Mouse (Mus musculus) heart, embryonic 12.5 days (tissue): ENCODE data around the gene AL732309.1. TPM values are rescaled to one million over a fixed set of nuclear protein-coding genes. Genes with fewer than 3 reads are reported as not detected.

ENCODE experiments used
- ATAC-seq: fragments of 200-750 bp; cut with Nextera tagmentation; 2 replicates; pipeline ENCODE4 v1.8.0; 2017; ENCODE audit warnings: moderate TSS enrichment, moderate library complexity; ENCODE audit not compliant: insufficient number of reproducible peaks, low FRiP score
- H3K27ac ChIP-seq: fragments of 300-500 bp; sonication (generic); 2 replicates; pipeline ENCODE4 v1.5.1; 2016; ENCODE audit warnings: mild to moderate bottlenecking, moderate library complexity; ENCODE audit not compliant: poor library complexity, severe bottlenecking
- H3K27me3 ChIP-seq: fragments of 300-500 bp; sonication (generic); replicated peaks from 2 replicates; pipeline ENCODE4 v1.6.1; 2016; ENCODE audit warnings: mild to moderate bottlenecking, moderate library complexity
- H3K36me3 ChIP-seq: fragments of 300-500 bp; sonication (generic); 2 replicates; pipeline ENCODE4 v1.6.1; 2016; ENCODE audit warnings: mild to moderate bottlenecking, moderate library complexity
- H3K4me1 ChIP-seq: fragments of 300-500 bp; sonication (generic); replicated peaks from 2 replicates; pipeline ENCODE4 v1.6.1; 2016; ENCODE audit warnings: mild to moderate bottlenecking
- H3K4me2 ChIP-seq: fragments of 300-500 bp; sonication (generic); 2 replicates; pipeline ENCODE4 v1.6.1; 2016; ENCODE audit warnings: mild to moderate bottlenecking, moderate library complexity
- H3K4me3 ChIP-seq: fragments of 300-500 bp; sonication (generic); 2 replicates; pipeline ENCODE4 v1.5.1; 2016; ENCODE audit warnings: mild to moderate bottlenecking
- H3K9ac ChIP-seq: fragments of 300-500 bp; sonication (generic); 2 replicates; pipeline ENCODE4 v1.6.1; 2016; ENCODE audit warnings: mild to moderate bottlenecking, moderate library complexity
- H3K9me3 ChIP-seq: fragments of 300-500 bp; sonication (generic); replicated peaks from 2 replicates; pipeline ENCODE4 v1.6.1; 2016; ENCODE audit warnings: mild to moderate bottlenecking, moderate library complexity
- WGBS: fragments of 180-500 bp; shearing (Covaris S2); methylation state at CpG from one replicate; pipeline ENCODE4 v1.1.7; 2016; 5-methylcytosine and 5-hydroxymethylcytosine counted together
- polyA plus RNA-seq: library from polyadenylated mRNA; unstranded; fragments of >200 nt; fragmentation: Nextera tagmentation; extraction: Ambion mirVana; gene quantifications from 2 replicates; pipeline ENCODE4 v1.2.1, GENCODE M21; 2016

Gene AL732309.1
- polyA plus RNA-seq, 1 experiment from 2014 or later = 3.2 TPM

- ATAC-seq = no peak
- peaks cover 56% of the 10 kb centered on the region for H3K27me3 ChIP-seq
Observed at GRCm38 (mm10) chr2:25286837-25287636, 40.4 kb upstream of the AL732309.1 start.

GRCm38 (mm10) chr2:25286314-25286713 lies 39.7 kb upstream of the AL732309.1 start:
- Histone ChIP-seq H3K27ac (no peak overlapping the region), H3K4me3 (no peak overlapping the region)

More at GRCm38 (mm10) chr2:25286837-25287636, 40.4 kb upstream of the AL732309.1 start:
- Histone ChIP-seq H3K4me2 (no peak overlapping the region), H3K9me3 (no peaks in the 10 kb centered on the region), H3K4me1 (peaks cover 39% of the 10 kb centered on the region), H3K4me3 (no peak overlapping the region), H3K27ac (no peak overlapping the region), H3K36me3 (peaks cover 43% of the 10 kb centered on the region), H3K9ac (no peak overlapping the region)
- WGBS = 45% methylated on average over 7 of the region's 7 CpGs

GRCm38 (mm10) chr2:25285551-25285950 lies 38.9 kb upstream of the AL732309.1 start:
- H3K4me2 ChIP-seq = no peak overlapping the region
- no peaks in the 10 kb centered on the region for H3K9me3 ChIP-seq
- peaks cover 24% of the 10 kb centered on the region for H3K4me1 ChIP-seq
- no peak overlapping the region for H3K27ac ChIP-seq
- peaks cover 56% of the 10 kb centered on the region for H3K36me3 ChIP-seq
- H3K4me3 ChIP-seq = no peak overlapping the region
- peaks cover 42% of the 10 kb centered on the region for H3K27me3 ChIP-seq
- no peak for ATAC-seq
- WGBS = 92% methylated on average over 2 of the region's 2 CpGs
- no peak overlapping the region for H3K9ac ChIP-seq

More at GRCm38 (mm10) chr2:25286314-25286713, 39.7 kb upstream of the AL732309.1 start:
- Histone ChIP-seq H3K36me3 (peaks cover 48% of the 10 kb centered on the region), H3K9ac (no peak overlapping the region), H3K4me1 (peaks cover 32% of the 10 kb centered on the region), H3K4me2 (no peak overlapping the region), H3K27me3 (peaks cover 49% of the 10 kb centered on the region), H3K9me3 (no peaks in the 10 kb centered on the region)
- WGBS = 58% methylated on average over 1 of the region's 1 CpGs
- ATAC-seq = no peak

GRCm38 (mm10) chr2:25278928-25279882 lies 32.5 kb upstream of the AL732309.1 start:
- Histone ChIP-seq H3K9ac (no peak overlapping the region), H3K4me1 (0 out of 2 replicates have a peak, but pooled peaks cover 1% of the 10 kb centered on the region), H3K4me2 (no peak overlapping the region), H3K9me3 (no peaks in the 10 kb centered on the region), H3K4me3 (no peak overlapping the region), H3K27ac (no peak overlapping the region), H3K36me3 (peaks cover 96% of the 10 kb centered on the region), H3K27me3 (no peaks in the 10 kb centered on the region)
- ATAC-seq = no peak
- 59% methylated on average over 13 of the region's 13 CpGs for WGBS

- WGBS = 27% methylated on average over 16 of the region's 16 CpGs
- H3K4me1 ChIP-seq = peaks cover 26% of the 10 kb centered on the region
- H3K36me3 ChIP-seq = peaks cover 73% of the 10 kb centered on the region
- ATAC-seq = no peak
- H3K27ac ChIP-seq = no peak overlapping the region
- no peaks in the 10 kb centered on the region for H3K27me3 ChIP-seq
- peak overlapping the region; percentile 93 for H3K4me2 ChIP-seq
- H3K9ac ChIP-seq = peak overlapping the region; percentile 90
- H3K4me3 ChIP-seq = peak overlapping the region; percentile 84
- no peaks in the 10 kb centered on the region for H3K9me3 ChIP-seq
Observed at GRCm38 (mm10) chr2:25273010-25273409, 26.3 kb upstream of the AL732309.1 start.

- peaks cover 68% of the 10 kb centered on the region for H3K36me3 ChIP-seq
- WGBS = under 1% methylated on average over 28 of the region's 29 CpGs
- H3K4me1 ChIP-seq = peaks cover 29% of the 10 kb centered on the region
- H3K27me3 ChIP-seq = no peaks in the 10 kb centered on the region
- H3K9ac ChIP-seq = peak overlapping the region; percentile 90
- no peaks in the 10 kb centered on the region for H3K9me3 ChIP-seq
- H3K4me2 ChIP-seq = peak overlapping the region; percentile 93
- H3K27ac ChIP-seq = peak overlapping the region; percentile 24
- peak; percentile 43 for ATAC-seq
- H3K4me3 ChIP-seq = peak overlapping the region; percentile 84
Observed at GRCm38 (mm10) chr2:25272515-25272914, 25.9 kb upstream of the AL732309.1 start.

GRCm38 (mm10) chr2:25271827-25272511 lies 25.3 kb upstream of the AL732309.1 start, which contains the start of the genes Ssna1 and Anapc2:
Gene Ssna1, minus strand, starts transcription at chr2:25272438.
Gene Anapc2, plus strand, starts transcription at chr2:25272478.
- Histone ChIP-seq H3K9me3 (no peaks in the 10 kb centered on the region), H3K27me3 (no peaks in the 10 kb centered on the region), H3K4me1 (peaks cover 34% of the 10 kb centered on the region), H3K4me2 (peak within 1 kb of the TSS; percentile 93), H3K36me3 (peaks cover 63% of the 10 kb centered on the region), H3K4me3 (peak within 1 kb of the TSS; percentile 84), H3K27ac (peak within 1 kb of the TSS; percentile 77), H3K9ac (peak within 1 kb of the TSS; percentile 90)
- ATAC-seq = peak; percentile 98
- WGBS = under 1% methylated on average over 55 of the region's 55 CpGs

GRCm38 (mm10) chr2:25267746-25268309 lies 21.2 kb upstream of the AL732309.1 start:
- ATAC-seq = no peak
- Histone ChIP-seq H3K9ac (no peak overlapping the region), H3K4me1 (peaks cover 55% of the 10 kb centered on the region), H3K4me3 (no peak overlapping the region), H3K27me3 (peaks cover 18% of the 10 kb centered on the region), H3K9me3 (no peaks in the 10 kb centered on the region), H3K4me2 (no peak overlapping the region), H3K36me3 (peaks cover 27% of the 10 kb centered on the region), H3K27ac (no peak overlapping the region)
- 68% methylated on average over 4 of the region's 4 CpGs for WGBS

- ATAC-seq = no peak
- no peak overlapping the region for H3K27ac ChIP-seq
- peaks cover 18% of the 10 kb centered on the region for H3K27me3 ChIP-seq
- no peak overlapping the region for H3K9ac ChIP-seq
- no peak overlapping the region for H3K4me3 ChIP-seq
- H3K4me2 ChIP-seq = no peak overlapping the region
- peaks cover 27% of the 10 kb centered on the region for H3K36me3 ChIP-seq
- peaks cover 55% of the 10 kb centered on the region for H3K4me1 ChIP-seq
- H3K9me3 ChIP-seq = no peaks in the 10 kb centered on the region
Observed at GRCm38 (mm10) chr2:25267241-25267640, 20.6 kb upstream of the AL732309.1 start.

GRCm38 (mm10) chr2:25266720-25267119 lies 20.1 kb upstream of the AL732309.1 start:
- Histone ChIP-seq H3K9ac (no peak overlapping the region), H3K9me3 (no peaks in the 10 kb centered on the region), H3K4me2 (peak overlapping the region; percentile 30; the same call in 1 of the 2 replicates), H3K4me1 (peaks cover 55% of the 10 kb centered on the region), H3K4me3 (no peak overlapping the region), H3K27me3 (peaks cover 18% of the 10 kb centered on the region), H3K36me3 (peaks cover 27% of the 10 kb centered on the region), H3K27ac (no peak overlapping the region)
- WGBS = 42% methylated on average over 2 of the region's 2 CpGs
- no peak for ATAC-seq
